Mouse (Mus musculus) T-helper 17 cell (primary cell): ENCODE measurements around the gene Tgtp1.
"Not testable (repeated sequence)": the region's sequence is repeated elsewhere in the genome, so short reads cannot be mapped to it uniquely, and the experiment has no call there.

ENCODE experiments used
- in situ Hi-C, 2 experiments: fragments of 300-600 bp; cut with MboI, MseI; formaldehyde crosslinking; loops; 1 replicate in 1 of 2; 2 replicates in 1 of 2; pipeline ENCODE4 v1.15.1; 2025; ENCODE audit warnings: high pct_unique_total_duplicates in 2 of 2

The Tgtp1 gene

DNA sequence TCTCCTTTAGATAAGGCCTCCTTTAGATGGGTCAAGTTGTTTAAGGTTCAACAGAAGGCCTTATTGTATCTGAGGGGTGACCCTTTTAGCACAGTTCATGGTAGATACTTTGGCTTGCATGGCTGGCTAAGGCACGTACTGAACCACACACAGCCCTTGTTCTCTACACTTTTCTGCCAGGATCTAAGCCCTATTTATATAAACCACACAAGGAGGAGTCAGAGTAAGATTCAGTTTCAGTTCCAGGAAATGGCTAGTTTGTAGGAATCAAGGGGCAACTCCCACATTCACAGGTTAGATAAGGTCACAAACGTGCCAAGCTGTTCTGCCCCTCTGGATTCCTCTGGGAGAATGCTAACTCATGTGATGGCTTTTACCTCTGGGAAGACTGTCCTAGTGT, at the start of gene Tgtp1:
TSS of gene Tgtp1 (minus strand) at position 155 of the 400 bp plus-strand sequence.
- in situ Hi-C loops, result loop anchor here in 1 of 2 experiments (5.0 kb wide), 1 partner anchor 68 kb away; the partner anchor contains the start of gene Tgtp2

DNA sequence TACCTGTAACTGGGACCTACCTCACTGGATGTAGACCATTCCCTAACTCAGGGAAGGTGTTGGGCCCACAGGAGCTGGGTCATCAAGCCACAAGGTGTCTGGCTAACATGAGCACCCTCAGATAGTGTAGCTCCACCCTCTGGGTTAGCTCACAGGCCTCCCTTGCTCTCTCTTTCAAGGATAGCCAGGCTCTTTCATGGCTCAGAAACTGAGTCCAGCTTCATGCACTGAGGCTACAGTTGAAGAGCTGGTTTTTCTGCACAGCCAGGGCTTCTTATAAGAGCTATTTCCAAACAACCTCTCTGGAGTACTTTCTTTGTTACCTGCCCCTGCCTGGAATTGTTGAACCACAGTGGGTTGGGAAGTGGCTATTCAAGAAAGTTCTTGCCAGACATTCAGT, 18.1 kb upstream of the Tgtp1 start:
- in situ Hi-C loops, result loop anchor here (5.0 to 10.0 kb wide), 2 partner anchors 70 to 87 kb away; no protein-coding TSS in a partner anchor

GRCm38 (mm10) chr11:49006785-49007184, 12.8 kb upstream of the Tgtp1 start:
- in situ Hi-C loops, result not testable (repeated sequence)

- in situ Hi-C loops, result not testable (repeated sequence)
Observed at GRCm38 (mm10) chr11:49006317-49006716, 12.3 kb upstream of the Tgtp1 start.

DNA sequence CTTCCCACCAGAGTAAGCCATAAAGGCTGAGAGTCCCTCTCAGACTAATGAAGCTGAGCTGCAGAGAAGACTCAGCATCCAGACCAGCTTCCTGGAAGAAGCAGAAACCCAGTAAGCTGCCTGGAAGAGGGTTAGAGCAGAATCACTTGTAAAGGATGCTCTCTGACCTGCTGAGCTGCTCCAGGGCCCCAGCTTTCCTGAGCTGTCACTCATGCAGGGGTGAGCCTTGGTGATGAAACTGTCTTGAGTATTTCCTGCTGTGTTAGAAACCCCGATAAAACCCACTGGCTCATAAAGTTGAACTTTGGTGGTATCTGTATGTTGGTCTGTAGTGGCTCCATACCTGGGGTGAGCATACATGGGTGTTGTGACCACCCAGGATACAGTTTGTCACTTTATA, 6.4 kb upstream of the Tgtp1 start:
- in situ Hi-C loops, result not testable (repeated sequence)

GRCm38 (mm10) chr11:48993296-48993695, 676 bp downstream of the Tgtp1 start:
- in situ Hi-C loops, result loop anchor here in 1 of 2 experiments (5.0 kb wide), 1 partner anchor 69 kb away; the partner anchor contains the start of gene Tgtp2

GRCm38 (mm10) chr11:48991740-48992520, 2.0 kb downstream of the Tgtp1 start, which contains the start of gene Gm12185:
Gene Gm12185 (minus strand): TSS chr11:48992226.
- in situ Hi-C loops, result loop anchor here in 1 of 2 experiments (5.0 kb wide), 1 partner anchor 70 kb away; the partner anchor contains the start of gene Tgtp2

DNA sequence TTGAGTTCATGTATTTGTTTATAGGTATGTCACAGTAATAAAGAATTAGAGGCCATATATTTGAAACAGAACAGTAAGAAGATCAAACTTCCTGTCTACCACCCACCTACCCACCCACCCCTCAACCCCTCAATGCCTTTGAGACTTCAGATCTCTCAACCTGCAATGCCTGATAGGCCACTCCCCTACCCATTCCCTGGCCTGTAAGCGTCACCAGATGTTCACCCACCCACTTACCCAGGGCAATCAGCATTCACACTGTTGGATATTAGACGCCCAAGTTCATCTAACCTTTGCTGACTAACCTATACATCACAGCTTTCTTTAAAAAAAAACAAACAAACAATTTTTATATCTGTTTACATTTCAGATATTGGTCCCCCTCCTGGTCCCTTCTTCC, 4.0 kb downstream of the Tgtp1 start:
- in situ Hi-C loops, result loop anchor here (5.0 kb wide), 2 partner anchors 68 to 72 kb away; partner anchors contain the start of gene Tgtp2 (in 1 of the 2)

DNA sequence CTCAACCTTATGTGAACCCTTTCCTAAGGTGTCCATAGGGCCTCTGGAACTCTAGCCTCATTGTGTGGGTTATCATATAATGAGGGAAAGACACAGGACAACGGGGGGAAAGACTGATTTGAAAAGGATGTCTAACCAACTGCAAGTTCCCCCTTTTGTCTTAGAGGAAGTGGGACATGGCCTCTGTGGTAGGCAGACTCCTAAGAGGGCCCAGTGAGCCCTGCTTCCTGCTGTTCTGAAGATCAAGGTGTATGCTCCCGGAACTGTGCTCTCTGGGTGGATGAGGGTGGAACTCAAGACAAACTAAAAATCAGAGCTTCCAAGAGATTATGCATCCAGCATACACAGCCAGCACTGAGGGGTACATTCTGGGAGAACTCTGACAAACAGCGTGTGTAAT, 5.8 kb downstream of the Tgtp1 start:
- in situ Hi-C loops, result loop anchor here in 1 of 2 experiments (5.0 kb wide), 1 partner anchor 66 kb away; no protein-coding TSS in a partner anchor

DNA sequence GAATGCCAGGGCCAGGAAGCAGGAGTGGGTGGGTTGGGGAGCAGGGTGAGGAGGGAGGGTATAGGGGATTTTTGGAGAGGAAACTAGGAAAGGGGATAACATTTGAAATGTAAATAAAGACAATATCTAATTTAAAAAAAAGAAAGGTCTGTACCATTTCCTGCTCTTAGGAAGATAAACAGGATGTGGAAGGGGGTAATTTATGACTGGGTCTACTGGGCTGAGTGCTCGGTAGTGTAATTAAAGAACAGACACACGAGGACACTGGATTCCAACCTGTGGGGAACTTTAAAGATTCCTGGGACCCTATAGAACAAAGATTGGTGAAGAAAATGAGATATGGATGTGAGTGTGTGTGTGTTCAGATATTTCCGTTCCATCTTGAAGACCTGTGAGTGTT, 11.1 kb downstream of the Tgtp1 start:
- in situ Hi-C loops, result loop anchor here in 1 of 2 experiments (5.0 kb wide), 2 partner anchors 111 to 114 kb away; partner anchors contain the start of gene Irgm1

GRCm38 (mm10) chr11:48980052-48980451, 13.9 kb downstream of the Tgtp1 start:
- in situ Hi-C loops, result loop anchor here in 1 of 2 experiments (5.0 kb wide), 2 partner anchors 108 to 117 kb away; partner anchors contain the start of gene Irgm1

DNA sequence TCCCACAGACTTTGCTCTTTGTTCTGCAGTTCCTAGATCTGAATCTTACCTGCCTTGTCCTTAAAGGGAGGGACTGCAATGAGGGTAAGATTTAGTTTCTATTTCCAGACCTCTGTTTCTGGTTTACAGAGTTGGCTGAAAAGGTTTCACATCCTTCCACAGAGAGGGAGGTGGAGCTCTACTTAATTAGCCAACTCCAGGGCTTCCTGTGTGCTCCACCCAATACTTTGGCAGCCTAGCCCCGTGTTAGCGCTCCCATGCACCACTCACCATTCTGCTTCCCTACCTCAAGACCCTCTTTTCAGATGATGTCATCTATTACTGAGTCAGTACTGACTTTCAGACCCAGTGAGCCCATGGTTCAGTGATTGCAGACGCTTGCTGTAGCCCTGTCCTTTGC, 14.7 kb downstream of the Tgtp1 start, which contains the start of gene 9930111J21Rik1:
TSS of gene 9930111J21Rik1 (minus strand) at position 148 of the 400 bp plus-strand sequence.
- in situ Hi-C loops, result loop anchor here (5.0 to 10.0 kb wide), 3 partner anchors 73 to 104 kb away; partner anchors contain the start of genes 9930111J21Rik2 (in 1 of the 2), Gm5431 (in 1 of the 2) and Irgm1 (in 1 of the 2)

DNA sequence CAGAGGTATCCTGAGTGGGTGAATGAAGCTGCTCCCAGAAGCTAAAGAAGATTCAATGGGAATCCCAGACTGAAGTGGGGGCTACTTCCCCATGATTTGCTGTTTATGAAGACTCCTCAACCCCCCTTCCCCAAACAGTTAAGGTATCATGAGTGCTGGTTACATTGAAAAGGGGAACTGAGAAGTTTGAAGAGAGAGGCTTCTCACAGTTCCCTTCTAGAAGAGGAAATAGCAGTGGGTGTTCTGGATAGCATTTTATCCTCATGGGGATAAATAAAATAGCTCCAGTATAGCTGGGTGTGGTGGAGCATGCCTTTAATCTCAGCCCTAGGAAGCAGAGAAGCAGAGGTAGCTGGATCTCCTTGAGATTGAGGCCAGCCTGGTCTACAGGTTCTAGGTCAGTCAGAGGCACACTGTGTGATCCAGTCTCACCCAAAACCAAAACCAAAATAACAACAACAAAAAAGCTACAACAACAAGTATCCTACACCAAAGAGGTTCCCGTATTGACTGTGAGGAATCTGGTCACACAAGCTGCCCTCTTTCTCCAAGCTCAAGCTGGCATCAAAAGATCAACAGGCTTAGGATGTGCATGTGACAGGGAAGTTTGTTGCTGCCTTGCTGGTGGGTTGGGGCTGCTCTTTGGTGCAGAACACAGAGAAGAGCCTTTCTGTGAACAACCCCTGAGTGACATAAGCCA, 15.6 kb downstream of the Tgtp1 start, which contains the start of gene Olfr56:
TSS of gene Olfr56 (plus strand) at position 650 of the 700 bp plus-strand sequence.
- in situ Hi-C loops, result loop anchor here (5.0 to 10.0 kb wide), 3 partner anchors 74 to 104 kb away; partner anchors contain the start of genes 9930111J21Rik2 (in 1 of the 2), Gm5431 (in 1 of the 2) and Irgm1 (in 1 of the 2)

- in situ Hi-C loops, result loop anchor here (5.0 to 10.0 kb wide), 3 partner anchors 72 to 100 kb away; partner anchors contain the start of genes 9930111J21Rik2 (in 1 of the 2), Gm5431 (in 1 of the 2) and Irgm1 (in 1 of the 2)
Observed at GRCm38 (mm10) chr11:48974686-48975085, 19.3 kb downstream of the Tgtp1 start.

DNA sequence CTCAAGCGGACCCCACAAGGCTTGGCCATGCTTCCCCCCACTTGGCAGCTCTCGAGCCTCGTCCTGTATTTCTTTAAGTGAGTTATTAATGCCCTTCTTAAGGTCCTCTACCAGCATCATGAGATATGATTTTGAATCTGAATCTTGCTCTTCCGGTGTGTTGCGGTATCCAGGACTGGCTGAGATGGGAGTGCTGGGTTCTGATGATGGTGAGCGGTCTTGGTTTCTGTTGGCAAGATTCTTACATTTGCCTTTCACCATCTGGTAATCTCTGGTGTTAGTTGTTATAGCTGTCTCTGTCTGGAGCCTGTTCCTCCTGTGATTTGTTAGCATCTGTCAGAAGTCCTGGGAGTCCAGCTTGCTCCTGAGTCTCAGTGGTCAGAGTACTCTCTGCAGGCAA, 47.9 kb downstream of the Tgtp1 start, which contains the start of gene Psme2b:
TSS of gene Psme2b (minus strand) at position 101 of the 400 bp plus-strand sequence.
- in situ Hi-C loops, result loop anchor here in 1 of 2 experiments (5.0 kb wide), 1 partner anchor 71 kb away; no protein-coding TSS in a partner anchor

GRCm38 (mm10) chr11:48939286-48939685, 54.7 kb downstream of the Tgtp1 start:
- in situ Hi-C loops, result not testable (repeated sequence)
